Mouse (Mus musculus) liver, postnatal 0 days (tissue): ENCODE results near the gene Adprh.

ENCODE experiments used
- CTCF ChIP-seq: sonication (generic); IDR thresholded peaks from 2 replicates; pipeline ENCODE4 v1.5.1; 2016; ENCODE audit warnings: antibody characterized with exemption, low read depth
- EP300 ChIP-seq: IDR thresholded peaks from 2 replicates; pipeline ENCODE4 v1.6.1; 2016; ENCODE audit warnings: antibody characterized with exemption, low read depth, mild to moderate bottlenecking

- TF ChIP-seq CTCF, result no peak
- TF ChIP-seq EP300, result no peak
Observed at GRCm38 (mm10) chr16:38463305-38463704, 10.8 kb upstream of the Adprh start.
